Mouse (Mus musculus): ENCODE measurements around the gene Hbs1l.

Gene Hbs1l

GRCm38 (mm10) chr10:21400031-21400430 lies 104.3 kb downstream of the Hbs1l start:
- no peak for DNase-seq (ENCODE audit: low read depth in 2 of 2, low spot score in 2 of 2)

- DNase-seq (ENCODE audit: low read depth in 2 of 2, low spot score in 2 of 2), result no peak
These were observed 104.7 kb downstream of the Hbs1l start for GRCm38 (mm10) chr10:21400453-21400852.

- DNase-seq (ENCODE audit: low read depth in 2 of 2, low spot score in 2 of 2), result no peak
These were observed 105.5 kb downstream of the Hbs1l start for GRCm38 (mm10) chr10:21401259-21401658.

GRCm38 (mm10) chr10:21404822-21405221 lies 109.0 kb downstream of the Hbs1l start:
- DNase-seq (ENCODE audit: low read depth in 2 of 2, low spot score in 2 of 2), result no peak

GRCm38 (mm10) chr10:21405707-21406534 lies 110.1 kb downstream of the Hbs1l start:
- no peak for DNase-seq (ENCODE audit: low read depth in 2 of 2, low spot score in 2 of 2)

GRCm38 (mm10) chr10:21410711-21411110 lies 114.9 kb downstream of the Hbs1l start:
- DNase-seq (ENCODE audit: low read depth in 2 of 2, low spot score in 2 of 2), result no peak

GRCm38 (mm10) chr10:21411621-21412205 lies 115.9 kb downstream of the Hbs1l start:
- no peak for DNase-seq (ENCODE audit: low read depth in 2 of 2, low spot score in 2 of 2)

GRCm38 (mm10) chr10:21415031-21415430 lies 119.3 kb downstream of the Hbs1l start:
- no peak for DNase-seq (ENCODE audit: low read depth in 2 of 2, low spot score in 2 of 2)

- no peak for DNase-seq (ENCODE audit: low read depth in 2 of 2, low spot score in 2 of 2)
These were observed 120.4 kb downstream of the Hbs1l start for GRCm38 (mm10) chr10:21416184-21416583.

All from CD8-positive naive resting alpha-beta T cell, adult 2 months (primary cell).